Mouse (Mus musculus) erythroblast, embryonic 14.5 days (primary cell): ENCODE results near the gene Olfr2.

Experiments used
- GATA1 ChIP-seq: IDR thresholded peaks from 2 replicates; pipeline ENCODE4 v1.6.1; 2012; ENCODE audit warnings: low read length, inconsistent platforms, mixed read lengths
- TAL1 ChIP-seq: IDR thresholded peaks from 3 replicates; pipeline ENCODE4 v1.6.1; 2012; ENCODE audit warnings: low read length, inconsistent platforms, mixed read lengths

DNA sequence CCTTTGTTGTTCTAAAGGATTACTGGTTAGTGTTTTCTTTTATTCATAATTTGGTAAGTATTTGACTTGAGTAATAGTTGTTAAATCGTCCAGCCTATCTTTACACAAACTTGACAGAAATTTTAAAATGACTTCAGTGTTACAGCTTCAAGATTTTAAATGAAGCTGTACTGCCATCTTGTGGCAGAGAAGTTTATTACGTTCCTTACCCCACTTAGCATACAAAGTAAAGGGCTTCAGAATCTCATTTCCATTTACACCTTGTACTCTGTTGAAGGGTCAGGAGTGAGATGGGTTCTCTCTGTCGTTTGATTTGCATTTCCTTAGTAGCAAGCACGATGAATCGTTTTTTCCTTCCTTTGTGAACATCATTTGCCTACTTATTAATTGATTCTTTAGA lies 40.0 kb upstream of the Olfr2 start:
- TF ChIP-seq TAL1, result no peak
- TF ChIP-seq GATA1, result no peak
